Mouse (Mus musculus) ovary, postnatal 36 days (tissue): ENCODE data around the gene Arfgef2.

Experiments used
- DNase-seq: peaks from one replicate; pipeline ENCODE4 v3.0.0; 2022; ENCODE audit warnings: low spot score, mixed read lengths

The Arfgef2 gene

DNA sequence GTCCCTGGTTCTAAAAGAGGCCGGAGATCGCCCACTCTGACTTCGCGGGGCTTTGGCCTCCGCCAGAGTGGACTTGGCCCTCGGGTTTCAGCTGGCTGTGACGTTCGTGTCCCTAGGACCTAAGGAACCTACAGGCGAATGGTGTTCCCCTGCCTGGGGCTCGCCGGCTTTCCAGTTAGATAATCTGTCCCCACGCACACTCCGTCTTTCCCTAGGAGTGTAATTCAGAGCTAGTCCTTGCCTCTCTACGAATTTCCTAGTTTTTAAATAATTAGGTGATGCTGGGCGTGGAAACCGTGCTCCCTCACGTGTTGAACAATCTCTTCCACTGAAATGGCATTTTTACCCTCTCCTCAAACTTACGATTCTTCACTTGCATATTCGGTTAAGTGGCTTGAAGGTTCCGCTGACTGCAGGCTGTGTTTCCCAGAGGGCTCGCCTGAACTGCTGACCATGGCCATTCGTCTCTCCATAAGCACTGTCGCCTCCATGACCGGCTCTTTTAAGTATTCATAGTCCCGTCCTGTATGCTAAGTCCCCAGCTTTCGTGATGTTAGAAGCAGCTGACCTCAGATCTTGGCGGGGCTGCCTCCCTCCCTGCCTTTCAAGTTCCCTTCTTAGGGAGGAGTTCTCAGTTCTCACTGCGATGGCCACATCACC is 101.3 kb downstream of the Arfgef2 start:
- DNase-seq, result peak; percentile 15

DNA sequence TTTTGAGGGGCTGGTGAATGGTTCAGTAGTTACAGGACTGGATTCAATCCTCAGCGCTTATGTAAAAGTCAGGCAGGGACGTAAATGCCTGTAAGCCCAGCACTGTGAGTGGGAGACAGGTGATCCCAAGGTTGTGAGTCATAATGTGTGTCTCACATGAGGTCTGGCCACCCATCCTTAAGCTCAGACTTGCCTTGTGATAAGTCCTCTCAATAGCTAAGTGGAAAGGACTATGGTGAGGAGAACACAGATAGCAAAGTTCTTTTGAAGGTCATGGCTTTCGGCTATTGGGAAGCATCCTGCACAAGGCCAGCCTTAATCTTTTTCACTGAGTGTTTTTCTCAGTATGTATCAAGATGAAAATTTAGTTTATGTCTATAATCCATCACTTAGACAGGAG is 104.3 kb downstream of the Arfgef2 start:
- DNase-seq, result no peak

DNA sequence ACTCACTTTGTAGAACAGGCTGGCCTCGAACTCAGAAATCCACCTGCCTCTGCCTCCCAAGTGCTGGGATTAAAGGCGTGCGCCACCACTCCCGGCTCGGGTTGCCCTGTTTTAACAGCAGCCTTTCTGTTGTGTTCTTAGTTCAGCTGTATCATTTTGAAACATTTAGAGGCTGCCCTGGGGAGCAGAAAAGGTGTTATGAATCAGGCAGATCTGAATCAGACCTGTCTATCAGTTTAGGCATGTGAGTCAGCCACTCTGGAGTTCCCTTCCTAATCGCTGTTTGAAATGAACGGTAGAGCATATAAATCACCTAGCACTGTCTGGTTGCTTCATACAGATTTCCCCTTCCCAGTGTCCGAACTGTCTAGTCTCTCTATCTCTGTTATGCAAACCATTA is 105.1 kb downstream of the Arfgef2 start:
- no peak for DNase-seq

DNA sequence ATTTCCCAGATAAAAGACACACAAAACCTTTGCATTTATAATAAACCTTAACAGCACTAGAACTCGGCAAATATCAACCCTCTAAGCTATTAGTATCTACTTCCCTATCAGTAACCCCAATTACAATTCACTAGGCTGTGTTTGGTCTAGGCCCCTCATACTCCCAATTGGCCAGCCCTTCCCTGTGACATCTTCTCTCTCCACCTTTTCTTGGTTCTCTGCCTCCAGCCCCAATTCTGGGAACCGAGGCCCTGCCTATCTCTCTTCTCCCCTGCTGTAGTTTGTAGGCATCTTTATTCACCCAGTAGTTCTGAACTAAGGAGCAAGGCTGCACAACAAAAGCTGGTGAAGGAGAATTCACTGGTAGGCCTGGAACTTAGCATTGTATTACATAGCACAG is 118.6 kb downstream of the Arfgef2 start:
- DNase-seq, result no peak

DNA sequence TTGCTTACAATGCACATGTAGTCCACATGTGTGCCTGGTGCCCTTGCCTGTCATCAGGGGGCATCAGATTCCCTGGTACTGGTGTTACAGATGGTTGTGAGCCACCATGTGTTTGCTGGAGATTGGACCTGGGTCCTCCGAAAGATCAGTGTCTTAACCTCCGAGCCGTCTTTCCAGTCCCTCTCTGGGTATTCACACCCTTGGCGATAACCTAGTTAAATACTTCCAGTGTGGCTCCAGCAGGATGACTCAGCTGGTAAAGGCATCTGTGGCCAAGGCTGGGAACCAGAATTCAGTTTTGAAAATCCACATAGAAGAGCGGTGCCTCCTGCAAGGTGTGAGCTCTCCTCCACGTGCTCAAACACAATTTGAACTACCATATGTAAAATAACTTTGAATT is 128.6 kb downstream of the Arfgef2 start:
- DNase-seq, result no peak

DNA sequence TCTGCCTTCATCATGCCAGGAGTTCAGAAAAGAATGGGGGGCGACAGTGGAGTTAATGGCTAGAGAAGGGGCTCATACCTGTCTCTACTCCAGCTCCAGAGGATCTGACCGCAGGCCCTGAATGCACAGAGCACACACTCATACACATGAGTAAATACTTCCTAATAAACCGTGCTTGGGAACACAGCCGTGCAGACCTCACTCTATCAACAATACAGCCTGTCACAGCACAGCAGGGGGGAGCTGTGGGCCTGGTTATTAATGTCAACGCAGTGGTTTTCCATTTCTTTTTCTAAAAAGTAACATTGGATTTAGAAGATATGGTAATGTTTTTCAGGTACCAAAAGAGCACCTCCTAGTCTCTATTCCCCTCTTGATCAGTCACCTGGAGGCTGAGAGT is 129.0 kb downstream of the Arfgef2 start:
- DNase-seq, result no peak

DNA sequence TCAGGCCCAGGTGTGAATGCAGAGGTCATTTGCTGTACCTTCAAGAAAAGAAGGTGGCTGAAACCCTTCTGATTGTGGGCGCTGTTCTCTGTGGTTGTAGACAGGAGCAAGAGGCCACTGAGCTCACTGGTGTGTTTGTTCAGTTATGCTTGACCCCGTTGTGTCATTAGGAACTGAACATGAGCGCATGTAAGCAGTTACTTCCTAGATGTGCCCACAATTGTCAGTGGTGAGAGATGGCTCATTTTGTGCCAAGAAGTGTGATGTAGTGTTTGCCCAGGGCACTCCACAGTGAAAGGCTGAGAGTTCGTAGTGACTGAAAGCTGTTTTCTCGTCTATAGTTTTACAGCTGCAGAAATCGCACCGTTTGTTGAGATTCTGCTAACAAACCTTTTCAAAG is 130.2 kb downstream of the Arfgef2 start:
- no peak for DNase-seq

DNA sequence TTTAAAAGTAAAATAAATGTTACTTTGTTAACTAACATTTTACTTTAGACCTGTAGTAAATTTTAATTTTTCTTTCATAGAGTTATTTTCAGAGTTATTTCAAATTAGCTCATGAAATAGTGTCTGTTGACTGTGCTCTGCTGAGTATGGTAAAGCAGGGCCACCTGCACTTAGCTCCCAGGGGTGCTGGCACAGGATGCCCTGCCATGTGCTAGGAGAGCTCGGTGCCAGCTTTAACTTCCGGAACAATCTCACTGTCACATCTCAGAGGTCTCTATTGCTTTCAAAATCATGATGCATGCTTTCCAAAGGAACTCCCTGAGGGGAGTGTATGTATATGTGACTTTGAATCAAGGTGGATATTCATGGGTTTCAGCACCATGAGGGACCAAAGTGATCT is 130.8 kb downstream of the Arfgef2 start:
- no peak for DNase-seq

DNA sequence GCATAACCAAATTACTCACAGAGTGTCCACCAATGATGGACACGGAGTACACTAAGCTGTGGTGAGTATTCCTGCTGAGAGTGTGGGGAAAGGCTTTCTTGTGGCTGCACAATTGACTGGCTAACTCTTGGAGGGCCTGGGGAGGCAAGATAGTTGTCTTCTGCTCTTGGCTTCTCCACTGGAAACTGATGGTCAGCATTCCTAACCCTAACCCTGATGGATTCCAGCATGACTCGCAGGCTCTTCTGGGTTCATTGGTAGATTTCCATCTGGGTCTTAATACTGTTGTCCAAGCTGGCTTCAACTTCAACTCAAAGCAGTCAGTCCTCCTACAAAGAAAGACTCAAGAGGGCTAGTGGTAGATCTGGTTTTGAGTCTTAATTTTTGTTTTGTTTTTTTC is 137.8 kb downstream of the Arfgef2 start:
- DNase-seq, result no peak

DNA sequence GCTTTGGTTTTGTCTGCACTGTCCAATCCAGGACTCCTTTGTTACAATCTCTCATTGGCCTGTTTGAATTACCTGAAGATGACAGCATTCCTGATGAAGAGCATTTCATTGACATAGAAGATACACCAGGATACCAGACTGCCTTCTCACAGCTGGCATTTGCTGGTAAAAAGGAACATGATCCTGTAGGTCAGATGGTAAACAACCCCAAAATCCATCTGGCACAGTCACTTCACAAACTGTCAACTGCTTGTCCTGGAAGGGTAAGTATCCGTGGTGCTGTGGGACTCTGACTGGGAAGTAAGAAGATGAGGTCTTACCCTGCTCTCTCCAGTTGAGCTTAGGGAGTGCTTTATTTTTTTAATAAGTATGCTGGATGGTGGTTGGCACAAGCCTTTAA is 139.0 kb downstream of the Arfgef2 start:
- no peak for DNase-seq

DNA sequence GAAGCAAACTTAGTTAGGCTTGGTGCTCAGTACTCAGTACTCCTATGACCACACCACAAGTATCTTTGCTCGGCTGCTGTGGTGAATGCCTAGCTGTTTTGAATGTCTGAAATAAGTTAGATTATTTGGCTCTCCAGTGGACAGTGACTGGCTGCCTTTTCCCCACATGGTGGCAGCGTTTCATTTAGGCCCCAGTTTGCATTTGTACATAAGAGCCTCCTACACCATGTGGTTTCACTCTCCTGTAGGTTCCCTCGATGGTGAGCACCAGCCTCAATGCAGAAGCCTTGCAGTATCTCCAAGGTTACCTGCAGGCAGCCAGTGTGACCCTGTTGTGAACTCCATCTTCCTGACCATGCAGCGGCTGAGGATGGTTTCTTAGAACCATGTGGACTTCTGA is 140.1 kb downstream of the Arfgef2 start:
- DNase-seq, result no peak
